Mouse (Mus musculus) brown adipose tissue, adult 24 weeks (tissue): Measurements from ENCODE around the gene Swi5. TPM values are rescaled to one million over a fixed set of nuclear protein-coding genes. Genes with fewer than 3 reads are reported as not detected.

Experiments used
- H3K27ac ChIP-seq: fragments of 200-500 bp; replicated peaks from 2 replicates; pipeline ENCODE4 v1.5.1; 2012; ENCODE audit warnings: low read depth, mild to moderate bottlenecking, low read length
- H3K4me1 ChIP-seq: fragments of 200-500 bp; 2 replicates; pipeline ENCODE4 v1.6.1; 2012; ENCODE audit warnings: low read length, mixed read lengths; ENCODE audit not compliant: control insufficient read depth, insufficient read depth, insufficient read length
- H3K4me3 ChIP-seq: fragments of 200-500 bp; 2 replicates; pipeline ENCODE4 v1.5.1; 2012; ENCODE audit warnings: low read depth, mild to moderate bottlenecking, low read length, moderate library complexity; ENCODE audit not compliant: insufficient read depth
- polyA plus RNA-seq: library from polyadenylated mRNA; stranded (reverse); fragments of >200 nt; gene quantifications from 2 replicates; pipeline ENCODE4 v1.2.4, GENCODE M21; 2012; ENCODE audit not compliant: missing spikeins, insufficient read depth, insufficient read length

Swi5 gene
- polyA plus RNA-seq, 1 experiment, result 679 TPM

DNA sequence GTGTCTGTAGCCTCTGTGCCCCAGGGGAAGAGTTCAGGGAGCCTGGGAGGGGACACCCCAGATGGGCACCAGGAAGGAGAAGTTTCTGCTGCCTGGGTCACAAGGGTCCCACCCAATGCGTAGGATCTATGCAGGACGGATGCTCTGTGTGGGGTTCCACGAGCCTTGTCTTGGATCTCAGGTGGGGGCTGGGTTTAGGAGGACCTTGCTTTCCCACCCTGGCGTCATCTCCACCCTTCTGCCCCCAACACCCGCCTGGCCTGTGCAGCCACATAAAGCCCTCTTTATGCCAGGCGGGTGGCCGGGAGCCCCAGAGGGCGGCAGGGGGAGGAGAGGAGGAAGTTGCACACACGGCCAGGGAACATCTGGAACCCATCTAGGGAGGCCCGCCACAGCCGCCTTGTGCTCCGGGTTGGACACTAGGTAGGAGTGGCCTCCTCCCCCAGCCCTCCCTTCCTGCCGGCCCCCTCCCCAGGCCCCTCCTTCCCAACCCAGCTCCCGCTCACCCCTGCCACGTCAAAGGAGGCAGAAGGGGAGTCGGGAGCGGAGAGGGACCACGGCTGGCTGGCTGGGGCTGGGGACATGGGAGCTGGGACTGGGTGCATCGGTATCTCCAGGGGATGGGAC, 30.0 kb upstream of the Swi5 start:
- Histone ChIP-seq H3K27ac (peak overlapping the region; percentile 59), H3K4me3 (peak overlapping the region; percentile 38), H3K4me1 (no peaks in the 10 kb centered on the region)

DNA sequence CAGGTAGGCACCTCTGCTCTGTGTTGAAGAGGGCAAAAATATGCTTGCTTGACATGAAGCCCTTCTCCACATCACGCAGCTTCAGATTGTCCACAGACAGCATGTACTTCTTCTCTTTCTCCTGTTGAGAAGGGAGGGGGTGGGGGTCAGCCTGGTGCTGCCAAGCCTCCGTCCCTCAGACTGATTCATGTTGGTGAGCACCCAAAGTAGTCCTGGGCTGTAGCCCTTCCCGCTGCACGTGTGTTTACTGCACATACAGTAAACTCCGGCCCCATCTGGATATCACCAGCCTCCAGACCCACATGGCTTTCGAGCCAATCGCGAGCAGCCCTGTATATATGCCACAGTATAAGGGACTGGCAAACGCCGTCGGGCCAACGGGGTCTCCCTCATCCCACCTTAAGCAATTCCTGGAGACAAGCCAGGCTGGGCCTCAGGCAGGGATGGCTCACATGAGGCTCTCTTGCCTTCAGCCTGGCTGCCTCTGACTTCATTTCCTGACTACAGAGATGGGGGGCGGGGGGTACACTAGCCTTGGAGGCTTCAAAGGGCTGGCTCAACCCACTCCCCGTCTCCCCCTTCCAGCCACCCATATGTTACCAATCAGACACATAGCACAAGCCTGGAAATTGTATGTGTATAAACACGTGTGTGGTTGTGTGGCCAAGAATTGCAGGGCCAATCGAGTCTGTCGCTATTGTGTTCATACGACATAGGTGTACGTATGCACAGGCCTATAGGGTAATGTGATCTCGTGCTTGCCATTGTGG, 29.2 kb upstream of the Swi5 start:
- H3K4me1 ChIP-seq, result no peaks in the 10 kb centered on the region
- H3K4me3 ChIP-seq, result no peak overlapping the region
- peak overlapping the region; percentile 43; the same call in 1 of the 2 replicates for H3K27ac ChIP-seq

DNA sequence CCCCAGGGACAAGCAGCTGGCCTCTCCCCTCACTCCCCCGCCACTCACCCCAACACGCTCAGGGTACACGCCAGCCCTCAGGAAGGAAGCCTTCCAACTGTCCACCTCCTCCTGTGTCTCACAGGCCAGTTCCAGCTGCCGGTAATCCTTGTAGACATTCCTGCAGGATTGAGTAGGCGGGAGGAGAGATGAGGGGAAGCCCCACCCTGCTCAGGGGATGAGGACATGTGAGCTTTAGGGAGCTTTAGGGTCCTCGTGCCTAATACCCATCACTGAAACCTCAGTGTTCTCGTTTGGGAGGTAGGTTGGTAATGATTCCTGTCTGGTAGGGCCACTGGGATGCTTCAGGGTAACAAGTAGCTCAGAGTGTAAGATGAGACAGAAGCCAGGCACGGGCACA, 27.9 kb upstream of the Swi5 start:
- H3K4me3 ChIP-seq, result no peak overlapping the region
- H3K27ac ChIP-seq, result no peak overlapping the region
- peaks cover 6% of the 10 kb centered on the region; the same call in 1 of the 2 replicates for H3K4me1 ChIP-seq

DNA sequence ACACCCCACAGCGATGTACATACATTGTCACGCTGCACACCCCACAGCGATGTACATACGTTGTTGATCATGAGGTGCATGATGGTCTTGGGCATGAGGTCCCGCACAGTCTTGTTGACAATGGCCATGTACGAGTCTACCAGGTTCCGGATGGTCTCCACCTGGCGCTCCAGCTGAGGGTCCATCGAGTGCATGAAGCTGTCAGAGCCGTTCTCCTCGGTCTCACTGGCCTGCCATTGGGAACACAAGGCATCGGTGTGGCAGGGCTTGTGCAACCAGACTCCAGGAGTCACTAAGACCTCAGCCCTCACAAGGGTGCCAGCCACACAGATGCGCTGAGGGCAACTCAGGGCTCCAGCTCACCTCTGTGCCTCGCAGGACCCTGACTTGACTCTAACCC, 27.0 kb upstream of the Swi5 start:
- Histone ChIP-seq H3K4me3 (no peak overlapping the region), H3K4me1 (peaks cover 6% of the 10 kb centered on the region; the same call in 1 of the 2 replicates), H3K27ac (no peak overlapping the region)

DNA sequence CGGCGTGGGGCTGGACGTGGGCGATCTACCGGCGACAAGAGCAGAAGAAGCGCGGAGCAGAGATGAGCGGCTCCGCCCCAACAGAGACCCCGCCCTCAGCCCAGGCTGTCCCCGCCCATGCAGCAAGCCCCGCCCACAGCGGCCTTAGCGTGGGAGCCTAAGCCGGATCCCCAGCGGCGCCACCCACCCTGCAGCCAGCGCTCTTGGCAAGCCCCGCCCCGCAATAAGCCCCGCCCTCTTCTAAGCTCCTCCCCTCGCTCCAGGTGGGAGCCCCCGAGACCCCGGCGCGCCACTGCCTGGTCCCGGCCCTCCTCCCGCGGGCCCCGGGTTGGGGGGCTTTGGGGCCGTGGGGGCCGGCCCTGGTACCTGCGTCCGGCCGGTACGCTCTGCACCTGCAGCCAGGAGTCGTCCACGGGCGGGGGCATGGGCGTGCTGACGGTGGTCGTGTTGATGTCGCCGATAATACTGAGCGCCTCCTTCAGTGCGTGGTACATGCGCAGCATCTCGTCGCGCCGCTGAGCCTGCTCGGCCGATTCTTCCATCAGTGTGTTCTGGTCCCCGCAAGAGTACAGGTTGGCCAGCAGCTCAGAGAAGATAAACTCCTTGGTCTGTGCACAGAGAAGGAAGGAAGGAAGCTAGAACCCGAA, 24.6 kb upstream of the Swi5 start:
- H3K27ac ChIP-seq, result no peak overlapping the region

DNA sequence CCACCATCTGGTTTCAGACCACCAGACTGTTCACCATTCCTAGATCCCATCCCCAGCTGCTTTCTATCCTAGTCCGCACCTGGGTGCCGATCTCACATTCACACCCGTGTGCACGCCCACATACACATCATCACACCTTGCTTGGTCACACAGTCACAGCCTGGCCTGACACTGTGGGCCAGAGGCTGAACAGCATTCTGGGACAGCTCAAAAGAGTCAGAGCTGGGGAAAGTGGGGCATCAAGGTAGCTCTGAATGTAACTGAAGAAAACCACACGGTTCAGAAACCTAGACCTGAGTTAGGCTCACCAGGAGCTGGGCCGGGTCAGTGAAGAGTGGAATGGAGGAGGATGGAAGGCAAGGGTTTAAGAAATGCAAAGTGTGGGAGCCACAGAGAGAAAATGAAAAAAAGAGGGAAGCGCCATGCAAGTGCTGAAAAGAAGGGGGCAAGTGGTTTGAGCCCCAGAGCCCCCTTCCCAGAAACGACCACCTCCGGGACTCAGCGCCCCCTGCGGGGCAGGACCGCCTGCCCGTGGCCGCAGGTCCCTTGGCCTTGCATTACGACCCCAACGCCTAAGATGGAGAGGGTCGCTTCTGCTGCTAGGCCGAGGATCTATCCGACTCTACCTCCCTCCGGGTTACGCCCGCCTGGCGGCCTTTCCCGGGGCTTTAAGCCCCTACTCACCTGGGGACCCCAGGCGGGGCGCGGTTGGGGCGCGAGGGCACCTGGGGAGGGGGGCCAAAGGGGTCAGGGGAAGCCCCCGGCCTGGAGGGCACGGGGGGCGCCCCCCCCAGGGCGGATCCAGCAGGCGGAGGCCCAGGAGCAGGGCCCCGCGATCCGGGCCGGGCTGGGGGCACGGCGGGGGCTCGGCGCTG, 23.8 kb upstream of the Swi5 start:
- H3K4me3 ChIP-seq, result peak overlapping the region; percentile 45
- peaks cover 6% of the 10 kb centered on the region; the same call in 1 of the 2 replicates for H3K4me1 ChIP-seq
- no peak overlapping the region for H3K27ac ChIP-seq

More for the DNA sequence above, 24.6 kb upstream of the Swi5 start:
- peaks cover 6% of the 10 kb centered on the region; the same call in 1 of the 2 replicates for H3K4me1 ChIP-seq
- H3K4me3 ChIP-seq, result peak overlapping the region; percentile 45; the same call in 1 of the 2 replicates

DNA sequence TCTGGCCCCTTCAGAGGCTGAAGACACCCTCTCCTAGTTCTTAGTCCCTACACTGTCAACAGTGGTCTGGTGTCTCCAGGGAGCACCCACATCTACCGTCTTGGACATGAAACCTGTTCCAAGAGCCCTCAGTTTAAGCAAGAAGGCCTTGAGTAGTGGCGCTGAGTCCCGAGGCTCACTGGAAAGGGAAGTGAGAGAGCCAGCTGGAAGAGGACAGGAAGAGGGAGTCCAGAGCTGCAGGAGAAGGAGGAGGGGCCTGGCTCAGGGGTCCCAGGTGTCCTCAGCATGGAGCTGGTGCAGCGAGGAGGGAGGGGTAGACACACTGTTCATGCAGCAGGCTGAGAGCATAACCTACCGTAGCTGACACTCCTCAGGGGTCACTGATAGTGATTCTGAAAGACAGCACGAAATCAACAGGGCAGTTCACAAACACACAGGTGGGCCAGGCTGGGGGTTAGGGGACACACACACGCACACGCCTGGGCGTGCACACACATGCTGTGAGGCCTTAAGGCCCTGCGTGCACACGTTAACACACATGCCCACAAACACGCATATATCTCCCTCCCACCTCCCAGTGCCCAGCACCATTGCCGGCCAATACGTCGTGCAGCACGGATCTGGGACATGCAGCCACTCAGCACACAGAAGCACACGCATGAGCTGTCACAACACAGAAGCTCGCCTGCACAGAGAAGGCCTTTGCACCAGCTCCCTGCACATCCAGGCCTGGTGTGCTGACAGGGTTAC, 22.4 kb upstream of the Swi5 start:
- no peak overlapping the region for H3K4me3 ChIP-seq

DNA sequence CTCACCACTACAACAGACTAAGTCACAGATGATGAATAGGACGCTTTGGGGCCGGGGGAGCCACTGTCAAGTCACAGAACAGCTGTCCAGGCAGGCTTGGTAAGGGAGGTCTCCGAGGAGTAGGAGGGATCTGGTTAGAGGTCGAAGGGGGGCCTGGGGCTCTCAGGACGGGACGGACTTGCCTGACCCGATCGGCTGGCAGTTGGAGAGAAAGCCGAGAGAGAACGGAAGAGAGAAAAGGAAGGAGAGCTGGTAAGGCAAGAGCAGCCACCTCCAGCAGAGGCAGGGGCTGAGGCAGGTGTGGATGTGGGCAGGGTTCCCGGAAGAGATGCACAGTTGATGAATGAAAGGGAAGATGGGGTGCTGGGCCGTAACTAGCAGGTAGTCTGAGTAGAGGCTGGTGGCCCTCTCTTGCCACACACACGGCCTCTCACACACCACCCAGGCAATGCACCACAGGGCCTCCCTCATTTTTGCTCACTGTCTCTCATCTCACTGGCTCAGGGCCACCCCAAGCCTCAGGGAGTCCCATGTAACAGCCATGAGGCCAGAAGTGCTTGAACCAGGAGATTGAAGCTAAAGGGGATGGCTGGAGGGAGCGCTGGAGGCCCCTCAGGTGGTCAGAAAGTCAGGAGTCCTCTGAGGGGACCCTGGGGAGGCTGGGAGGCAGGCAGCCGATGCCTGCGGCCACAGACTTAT, 21.1 kb upstream of the Swi5 start:
- Histone ChIP-seq H3K4me3 (no peak overlapping the region), H3K27ac (no peak overlapping the region), H3K4me1 (peaks cover 6% of the 10 kb centered on the region; the same call in 1 of the 2 replicates)

More for the DNA sequence above, 22.4 kb upstream of the Swi5 start:
- Histone ChIP-seq H3K27ac (no peak overlapping the region), H3K4me1 (peaks cover 6% of the 10 kb centered on the region; the same call in 1 of the 2 replicates)

DNA sequence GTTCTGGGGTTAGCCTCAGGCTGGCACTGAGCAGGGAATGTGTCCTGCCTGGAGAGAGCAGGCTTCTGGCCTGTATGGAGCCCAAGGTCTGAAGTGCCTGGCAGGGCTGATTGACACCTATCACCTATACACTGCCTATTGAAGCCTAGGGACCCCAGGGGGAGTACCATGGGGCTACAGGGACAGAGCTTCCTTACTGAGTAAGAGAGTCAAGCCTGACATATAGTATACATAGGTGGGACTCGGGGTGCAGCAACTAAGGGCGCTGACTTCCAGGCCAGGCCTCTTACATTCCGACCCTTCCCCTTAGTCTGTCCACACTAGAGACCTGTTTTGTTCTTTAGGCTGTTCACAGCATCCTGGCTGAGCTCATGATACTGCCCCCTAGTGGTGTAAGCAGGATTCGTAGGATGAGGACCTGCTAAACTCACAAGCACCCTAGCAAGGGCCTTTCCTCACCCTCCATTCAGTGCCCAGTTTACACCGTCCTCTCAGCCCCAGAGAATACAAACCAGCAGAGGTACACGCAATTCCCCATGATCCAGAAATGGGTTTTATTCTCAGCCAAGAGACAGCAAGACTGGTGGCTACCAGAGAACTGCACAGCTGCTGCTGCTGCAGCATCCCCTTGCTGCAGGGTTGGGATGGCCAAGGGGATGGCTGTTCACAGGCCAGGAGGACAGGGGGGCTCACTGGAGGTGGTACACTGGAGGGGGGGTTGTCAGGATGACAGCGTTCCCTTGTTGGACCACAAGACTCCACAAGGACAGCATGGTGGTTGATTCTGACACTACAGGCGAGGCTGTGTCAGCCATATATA, 20.3 kb upstream of the Swi5 start:
- peaks cover 6% of the 10 kb centered on the region; the same call in 1 of the 2 replicates for H3K4me1 ChIP-seq
- H3K27ac ChIP-seq, result no peak overlapping the region
- H3K4me3 ChIP-seq, result no peak overlapping the region

DNA sequence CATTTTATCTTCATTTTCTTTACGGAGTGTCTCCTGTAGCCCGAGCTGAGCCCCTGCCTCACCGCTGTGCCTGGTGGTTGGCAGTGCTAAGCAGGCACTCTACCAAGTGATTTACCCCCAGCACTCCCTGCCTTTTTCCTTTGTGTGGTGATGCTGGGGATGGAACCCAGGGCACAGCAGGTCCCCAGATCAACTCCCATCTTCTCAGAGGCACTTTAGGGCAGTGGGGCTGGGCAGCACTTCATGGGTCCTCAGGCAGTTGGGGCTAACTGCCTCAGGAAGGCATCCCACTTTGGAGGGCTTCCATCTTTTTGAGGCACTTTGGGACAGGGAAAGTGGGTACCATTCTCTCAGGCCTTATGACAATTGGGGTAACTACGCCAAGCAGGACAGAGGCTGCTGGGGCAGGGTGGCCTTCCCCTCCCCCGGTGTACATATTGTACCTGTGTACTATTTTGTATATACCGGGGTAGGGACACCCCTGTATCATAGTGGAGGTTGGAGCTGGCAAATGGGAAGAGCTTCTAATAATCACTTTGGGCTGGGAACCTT, 19.4 kb upstream of the Swi5 start:
- Histone ChIP-seq H3K4me3 (no peak overlapping the region), H3K27ac (no peak overlapping the region), H3K4me1 (peaks cover 6% of the 10 kb centered on the region; the same call in 1 of the 2 replicates)

DNA sequence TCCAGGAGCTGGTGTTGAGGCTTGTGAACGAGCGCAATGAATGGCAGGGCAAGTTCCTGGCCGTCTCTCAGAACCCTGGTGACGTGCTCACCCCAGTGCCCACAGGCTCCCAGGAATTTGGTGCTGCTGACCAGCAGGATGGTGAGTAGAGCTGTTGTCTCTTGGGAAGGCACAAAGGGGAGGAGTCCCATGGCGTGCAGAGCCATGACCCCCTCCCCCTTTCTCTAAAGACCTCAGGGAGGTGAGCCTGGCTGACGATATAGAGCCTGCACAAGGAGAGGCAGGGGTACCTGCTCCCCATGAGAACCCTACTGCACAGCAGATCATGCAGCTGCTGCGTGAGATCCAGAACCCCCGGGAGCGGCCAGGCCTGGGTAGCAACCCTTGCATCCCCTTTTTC, 18.3 kb upstream of the Swi5 start:
- Histone ChIP-seq H3K27ac (no peak overlapping the region), H3K4me1 (no peaks in the 10 kb centered on the region), H3K4me3 (no peak overlapping the region)

DNA sequence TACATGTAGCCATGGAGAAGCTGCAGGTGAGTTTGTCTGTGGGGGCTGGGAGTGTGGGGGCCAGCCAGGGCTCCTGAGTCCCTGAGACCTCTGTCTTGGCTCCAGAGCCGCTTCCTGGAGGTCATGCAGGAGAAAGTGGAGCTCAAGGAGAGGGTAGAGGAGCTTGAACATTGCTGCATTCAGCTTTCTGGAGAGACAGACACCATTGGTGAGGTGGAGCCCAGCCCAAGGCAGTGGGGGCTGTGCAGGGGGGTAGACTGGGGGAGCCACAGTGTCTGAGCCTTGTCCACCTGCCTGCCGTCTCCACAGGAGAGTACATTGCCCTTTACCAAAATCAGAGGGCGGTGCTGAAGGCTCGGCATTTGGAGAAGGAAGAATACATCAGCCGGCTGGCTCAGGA, 17.8 kb upstream of the Swi5 start:
- Histone ChIP-seq H3K4me1 (no peaks in the 10 kb centered on the region), H3K4me3 (no peak overlapping the region), H3K27ac (no peak overlapping the region)
